Mouse (Mus musculus): ENCODE results near the gene Cactin. TPM values are rescaled to one million over a fixed set of nuclear protein-coding genes. Genes with fewer than 3 reads are reported as not detected.
A peak's percentile ranks its signal among the peaks of the same experiment; 100 is the strongest.

Cactin gene
- polyA plus RNA-seq, 1 experiment: 23.7 TPM

GRCm38 (mm10) chr10:81349961-81350350 is 29.1 kb downstream of the Cactin start:
- Histone ChIP-seq H3K27me3 (replicated peaks; ENCODE audit: control insufficient read depth, insufficient read depth, low read length) (no peaks in the 10 kb centered on the region), H3K4me1 (ENCODE audit: control insufficient read depth, insufficient read depth, low read length) (peaks cover 10% of the 10 kb centered on the region; the same call in 1 of the 2 replicates), H3K4me3 (ENCODE audit: insufficient read depth, low read depth, low read length) (peak overlapping the region; percentile 95), H3K27ac (ENCODE audit: insufficient read depth, low read depth, low read length) (peak overlapping the region; percentile 62), H3K36me3 (ENCODE audit: control insufficient read depth, insufficient read depth, low read length) (no peaks in the 10 kb centered on the region)
- no peak for DNase-seq
- under 1% methylated on average over 29 of the region's 29 CpGs for WGBS
- TF ChIP-seq CTCF (conservative IDR thresholded peaks at IDR 0.05; ENCODE audit: insufficient read depth, insufficient read length, low read depth, low read length) (no peak), POLR2A (IDR thresholded peaks at IDR 0.05; ENCODE audit: low read depth, low read length) (no peak)

- H3K4me1 ChIP-seq (ENCODE audit: control insufficient read depth, insufficient read depth, low read length): peaks cover 10% of the 10 kb centered on the region; the same call in 1 of the 2 replicates
- H3K36me3 ChIP-seq (ENCODE audit: control insufficient read depth, insufficient read depth, low read length): no peaks in the 10 kb centered on the region
- peak; percentile 100 for DNase-seq
- under 1% methylated on average over 54 of the region's 54 CpGs for WGBS
- no peaks in the 10 kb centered on the region for H3K27me3 ChIP-seq (replicated peaks; ENCODE audit: control insufficient read depth, insufficient read depth, low read length)
- peak within 1 kb of the TSS; percentile 85 for H3K27ac ChIP-seq (ENCODE audit: insufficient read depth, low read depth, low read length)
- peak; percentile 87 for TF ChIP-seq CTCF (conservative IDR thresholded peaks at IDR 0.05; ENCODE audit: insufficient read depth, insufficient read length, low read depth, low read length)
- no peak for TF ChIP-seq POLR2A (IDR thresholded peaks at IDR 0.05; ENCODE audit: low read depth, low read length)
- H3K4me3 ChIP-seq (ENCODE audit: insufficient read depth, low read depth, low read length): peak within 1 kb of the TSS; percentile 95
Observed at GRCm38 (mm10) chr10:81350351-81351063, 29.6 kb downstream of the Cactin start, which contains the start of gene Hmg20b. TSS of gene Hmg20b (minus strand) at chr10:81350480.

GRCm38 (mm10) chr10:81351678-81352291 is 30.9 kb downstream of the Cactin start:
- 36% methylated on average over 9 of the region's 9 CpGs for WGBS
- Histone ChIP-seq H3K36me3 (ENCODE audit: control insufficient read depth, insufficient read depth, low read length) (no peaks in the 10 kb centered on the region), H3K4me3 (ENCODE audit: insufficient read depth, low read depth, low read length) (no peak overlapping the region), H3K4me1 (ENCODE audit: control insufficient read depth, insufficient read depth, low read length) (peaks cover 17% of the 10 kb centered on the region), H3K27me3 (replicated peaks; ENCODE audit: control insufficient read depth, insufficient read depth, low read length) (no peaks in the 10 kb centered on the region), H3K27ac (ENCODE audit: insufficient read depth, low read depth, low read length) (no peak overlapping the region)
- no peak for TF ChIP-seq CTCF (conservative IDR thresholded peaks at IDR 0.05; ENCODE audit: insufficient read depth, insufficient read length, low read depth, low read length)
- TF ChIP-seq POLR2A (IDR thresholded peaks at IDR 0.05; ENCODE audit: low read depth, low read length): no peak
- no peak for DNase-seq

GRCm38 (mm10) chr10:81354738-81355477 is 34.0 kb downstream of the Cactin start:
- DNase-seq: peak; percentile 27
- no peak overlapping the region for H3K27ac ChIP-seq (ENCODE audit: insufficient read depth, low read depth, low read length)
- 71% methylated on average over 9 of the region's 9 CpGs for WGBS
- no peak overlapping the region for H3K4me3 ChIP-seq (ENCODE audit: insufficient read depth, low read depth, low read length)
- no peaks in the 10 kb centered on the region for H3K27me3 ChIP-seq (replicated peaks; ENCODE audit: control insufficient read depth, insufficient read depth, low read length)
- H3K36me3 ChIP-seq (ENCODE audit: control insufficient read depth, insufficient read depth, low read length): no peaks in the 10 kb centered on the region
- peaks cover 19% of the 10 kb centered on the region for H3K4me1 ChIP-seq (ENCODE audit: control insufficient read depth, insufficient read depth, low read length)
- TF ChIP-seq POLR2A (IDR thresholded peaks at IDR 0.05; ENCODE audit: low read depth, low read length) (no peak), CTCF (conservative IDR thresholded peaks at IDR 0.05; ENCODE audit: insufficient read depth, insufficient read length, low read depth, low read length) (no peak)

GRCm38 (mm10) chr10:81355533-81355932 is 34.6 kb downstream of the Cactin start:
- Histone ChIP-seq H3K4me3 (ENCODE audit: insufficient read depth, low read depth, low read length) (no peak overlapping the region), H3K27ac (ENCODE audit: insufficient read depth, low read depth, low read length) (no peak overlapping the region), H3K36me3 (ENCODE audit: control insufficient read depth, insufficient read depth, low read length) (no peaks in the 10 kb centered on the region), H3K27me3 (replicated peaks; ENCODE audit: control insufficient read depth, insufficient read depth, low read length) (no peaks in the 10 kb centered on the region), H3K4me1 (ENCODE audit: control insufficient read depth, insufficient read depth, low read length) (peaks cover 21% of the 10 kb centered on the region)
- TF ChIP-seq POLR2A (IDR thresholded peaks at IDR 0.05; ENCODE audit: low read depth, low read length): no peak
- DNase-seq: peak; percentile 34
- 73% methylated on average over 4 of the region's 4 CpGs for WGBS

GRCm38 (mm10) chr10:81356352-81356990 is 35.6 kb downstream of the Cactin start:
- Histone ChIP-seq H3K27me3 (replicated peaks; ENCODE audit: control insufficient read depth, insufficient read depth, low read length) (no peaks in the 10 kb centered on the region), H3K27ac (ENCODE audit: insufficient read depth, low read depth, low read length) (no peak overlapping the region), H3K36me3 (ENCODE audit: control insufficient read depth, insufficient read depth, low read length) (no peaks in the 10 kb centered on the region), H3K4me3 (ENCODE audit: insufficient read depth, low read depth, low read length) (no peak overlapping the region), H3K4me1 (ENCODE audit: control insufficient read depth, insufficient read depth, low read length) (peaks cover 21% of the 10 kb centered on the region)
- DNase-seq: peak; percentile 57
- WGBS: 44% methylated on average over 12 of the region's 12 CpGs
- TF ChIP-seq CTCF (conservative IDR thresholded peaks at IDR 0.05; ENCODE audit: insufficient read depth, insufficient read length, low read depth, low read length) (no peak), POLR2A (IDR thresholded peaks at IDR 0.05; ENCODE audit: low read depth, low read length) (no peak)

Measured in kidney, adult 2 months (tissue).